Mouse (Mus musculus): ENCODE measurements around the gene Scfd2.

Scfd2 gene

GRCm38 (mm10) chr5:74239369-74239768 lies 292.2 kb downstream of the Scfd2 start:
- no peak for DNase-seq

- DNase-seq = no peak
Measured at GRCm38 (mm10) chr5:74233808-74234207, 297.8 kb downstream of the Scfd2 start.

GRCm38 (mm10) chr5:74230525-74230924 lies 301.0 kb downstream of the Scfd2 start:
- no peak for DNase-seq

GRCm38 (mm10) chr5:74229775-74230413 lies 301.7 kb downstream of the Scfd2 start:
- no peak for DNase-seq

- no peak for DNase-seq
Measured at GRCm38 (mm10) chr5:74228938-74229337, 302.6 kb downstream of the Scfd2 start.

GRCm38 (mm10) chr5:74227352-74227751 lies 304.2 kb downstream of the Scfd2 start:
- peak; percentile 31 for DNase-seq

GRCm38 (mm10) chr5:74226183-74226582 lies 305.4 kb downstream of the Scfd2 start:
- no peak for DNase-seq

- DNase-seq = no peak
Measured at GRCm38 (mm10) chr5:74224480-74224879, 307.1 kb downstream of the Scfd2 start.

GRCm38 (mm10) chr5:74222626-74223025 lies 308.9 kb downstream of the Scfd2 start:
- DNase-seq = no peak

GRCm38 (mm10) chr5:74218524-74218923 lies 313.0 kb downstream of the Scfd2 start:
- DNase-seq = no peak

- DNase-seq = no peak
Measured at GRCm38 (mm10) chr5:74215125-74215524, 316.4 kb downstream of the Scfd2 start.

GRCm38 (mm10) chr5:74214501-74215110 lies 317.0 kb downstream of the Scfd2 start:
- no peak for DNase-seq

GRCm38 (mm10) chr5:74211346-74211745 lies 320.2 kb downstream of the Scfd2 start:
- no peak for DNase-seq

- DNase-seq = no peak
Measured at GRCm38 (mm10) chr5:74209640-74210039, 321.9 kb downstream of the Scfd2 start.

- DNase-seq = no peak
Measured at GRCm38 (mm10) chr5:74208438-74208837, 323.1 kb downstream of the Scfd2 start.

GRCm38 (mm10) chr5:74207209-74207608 lies 324.4 kb downstream of the Scfd2 start:
- no peak for DNase-seq

- peak; percentile 27 for DNase-seq
Measured at GRCm38 (mm10) chr5:74206649-74207048, 324.9 kb downstream of the Scfd2 start.

GRCm38 (mm10) chr5:74206038-74206437 lies 325.5 kb downstream of the Scfd2 start:
- no peak for DNase-seq

- no peak for DNase-seq
Measured at GRCm38 (mm10) chr5:74205509-74205908, 326.1 kb downstream of the Scfd2 start.

GRCm38 (mm10) chr5:74204465-74204864 lies 327.1 kb downstream of the Scfd2 start:
- no peak for DNase-seq

- DNase-seq = no peak
Measured at GRCm38 (mm10) chr5:74202515-74202914, 329.0 kb downstream of the Scfd2 start.

GRCm38 (mm10) chr5:74201570-74202357 lies 329.8 kb downstream of the Scfd2 start:
- DNase-seq = no peak

- no peak for DNase-seq
Measured at GRCm38 (mm10) chr5:74200481-74200880, 331.1 kb downstream of the Scfd2 start.

GRCm38 (mm10) chr5:74199793-74200192 lies 331.8 kb downstream of the Scfd2 start:
- DNase-seq = no peak
